Mouse (Mus musculus): ENCODE results near the gene Surf6.

DNA sequence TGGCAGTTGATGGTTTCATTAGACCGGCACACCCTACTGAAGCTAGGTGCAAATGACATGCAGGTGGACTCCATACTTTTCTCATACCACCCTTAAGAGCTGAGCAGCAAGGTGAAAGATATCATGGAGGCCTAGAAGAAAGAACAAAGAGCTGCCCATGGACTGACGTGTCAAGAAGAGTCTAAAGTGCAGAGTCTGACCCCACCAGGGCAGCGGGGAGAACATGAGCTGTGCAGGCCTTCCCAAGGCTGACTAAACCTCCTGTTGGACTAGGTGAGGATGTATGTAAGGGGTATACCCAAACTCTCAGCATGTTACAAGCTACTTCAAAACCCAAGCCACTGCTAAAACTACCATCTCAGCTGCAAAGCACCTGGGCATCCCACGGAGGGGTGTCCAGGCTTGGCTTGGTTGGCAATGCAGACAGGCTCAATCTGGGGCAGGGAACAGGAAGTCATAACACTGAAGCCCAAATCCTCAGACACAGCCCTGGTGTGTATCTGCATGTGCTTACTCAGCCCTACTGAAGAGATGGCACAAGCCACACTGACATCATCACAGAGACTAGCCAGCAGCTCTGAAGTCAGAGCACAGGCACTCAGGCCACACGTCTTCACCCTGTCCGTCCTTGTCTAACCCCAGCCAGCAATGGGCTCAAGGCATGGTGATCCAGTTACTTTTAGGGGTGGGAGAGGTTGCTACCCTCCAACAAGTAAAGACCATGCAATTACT, 25.2 kb upstream of the Surf6 start:
- TF ChIP-seq CTCF (IDR thresholded peaks at IDR 0.05; ENCODE audit: low read depth, low read length) (no peak), POLR2A (IDR thresholded peaks at IDR 0.05; ENCODE audit: extremely low read depth, insufficient read depth, low read length) (no peak)

All from liver, adult 2 months (tissue).